ENCODE assay signal across 17 mouse cellular contexts in genomic region chr12:40415312-40415925, GRCm38 (mm10). TPM values are rescaled to one million over a fixed set of nuclear protein-coding genes. Genes with fewer than 3 reads are reported as not detected.
A peak's percentile ranks its signal among the peaks of the same experiment; 100 is the strongest.
DNase-seq lines count a peak whose midpoint lies in the region; ATAC-seq and TF ChIP-seq lines count a peak whose summit lies in the region.
"Had no signal": no experiment of that assay in that cellular context is flagged by ENCODE, and none has a peak within 500 bp of the region (broad histone marks: within the 10 kb centered on the region; RNA-seq: fewer than 3 reads in every experiment).

No protein-coding gene starts in this region.

- no peak for ATAC-seq in hindbrain, embryonic 12.5 days (ENCODE audit: low FRiP score)
- no peak; the same call in 1 of the 2 replicates for ATAC-seq in hindbrain, embryonic 11.5 days (ENCODE audit: low FRiP score)
- ATAC-seq: intestine, embryonic 16.5 days; liver, embryonic 12.5 days had no signal

- peak; percentile 48 to 87 for DNase-seq in adrenal gland, adult (ENCODE audit: inconsistent age in 2 of 2, low spot score in 1 of 2)
- DNase-seq in adrenal gland, adult 18-20 months (ENCODE audit: low spot score in 2 of 2): no peak
- DNase-seq in hindbrain, embryonic 11.5 days (ENCODE audit: low spot score): no peak
- no peak for DNase-seq in testis, postnatal 10 days (ENCODE audit: low spot score)
- no peak for DNase-seq in right cerebral cortex, postnatal 25 days
- DNase-seq: cerebellum, adult 18-20 months; gastrocnemius, postnatal 10 days; thymus, postnatal 14 days had no signal

- no peaks in the 10 kb centered on the region for H3K9me3 ChIP-seq in hindbrain, embryonic 12.5 days (replicated peaks)
- no peaks in the 10 kb centered on the region for H3K9me3 ChIP-seq in hindbrain, embryonic 11.5 days (ENCODE audit: control insufficient read depth, low read length)
- H3K9me3 ChIP-seq: heart, embryonic 13.5 days; liver, embryonic 12.5 days had no signal

- H3K4me1 ChIP-seq in hindbrain, embryonic 12.5 days: peaks cover 9% of the 10 kb centered on the region; the same call in 1 of the 2 replicates
- 0 out of 2 replicates have a peak, but pooled peaks cover 2% of the 10 kb centered on the region for H3K4me1 ChIP-seq in hindbrain, embryonic 11.5 days (replicated peaks; ENCODE audit: control insufficient read depth, insufficient read depth, low read length)
- H3K4me1 ChIP-seq in testis, adult 2 months (ENCODE audit: control insufficient read depth, insufficient read depth, low read length): peaks cover 2% of the 10 kb centered on the region
- peaks cover 2% of the 10 kb centered on the region; the same call in 1 of the 2 replicates for H3K4me1 ChIP-seq in olfactory bulb, adult 2 months (ENCODE audit: control insufficient read depth, insufficient read depth, low read length)
- H3K4me1 ChIP-seq: liver, embryonic 12.5 days had no signal

- no peak overlapping the region for H3K4me2 ChIP-seq in hindbrain, embryonic 12.5 days (replicated peaks)
- no peak overlapping the region for H3K4me2 ChIP-seq in hindbrain, embryonic 11.5 days (replicated peaks; ENCODE audit: low read depth, low read length)
- H3K4me2 ChIP-seq: heart, embryonic 13.5 days; liver, embryonic 12.5 days had no signal

- WGBS in hindbrain, embryonic 12.5 days: 68% methylated on average over 8 of the region's 8 CpGs
- 73% methylated on average over 8 of the region's 8 CpGs for WGBS in hindbrain, embryonic 11.5 days
- 28% methylated on average over 8 of the region's 8 CpGs for WGBS in olfactory bulb, adult 2 months

- H3K27me3 ChIP-seq in hindbrain, embryonic 12.5 days: no peaks in the 10 kb centered on the region
- H3K27me3 ChIP-seq in hindbrain, embryonic 11.5 days (ENCODE audit: control insufficient read depth, insufficient read depth, low read length): no peaks in the 10 kb centered on the region
- no peaks in the 10 kb centered on the region for H3K27me3 ChIP-seq in testis, adult 2 months (ENCODE audit: control insufficient read depth, insufficient read depth, low read length)
- H3K27me3 ChIP-seq: heart, embryonic 13.5 days; liver, embryonic 12.5 days had no signal

- TF ChIP-seq CTCF in testis, adult 2 months (IDR thresholded peaks at IDR 0.05; ENCODE audit: control insufficient read depth, insufficient read depth, insufficient replicate concordance, low read depth, low read length): no peak
- TF ChIP-seq CTCF in olfactory bulb, adult 2 months (IDR thresholded peaks at IDR 0.05; ENCODE audit: insufficient read depth, low read depth, low read length): no peak

- peak overlapping the region; percentile 18; the same call in 1 of the 2 replicates for H3K27ac ChIP-seq in hindbrain, embryonic 12.5 days
- no peak overlapping the region for H3K27ac ChIP-seq in hindbrain, embryonic 11.5 days (ENCODE audit: low read depth, low read length)
- H3K27ac ChIP-seq in testis, adult 2 months (ENCODE audit: control insufficient read depth, insufficient read depth, low read depth, low read length): no peak overlapping the region
- H3K27ac ChIP-seq in olfactory bulb, adult 2 months (ENCODE audit: insufficient read depth, low read depth, low read length): peak overlapping the region; percentile 96
- H3K27ac ChIP-seq: heart, embryonic 13.5 days; liver, embryonic 12.5 days; macrophage had no signal

- no peak for TF ChIP-seq POLR2A in testis, adult 2 months (IDR thresholded peaks at IDR 0.05; ENCODE audit: control insufficient read depth, low read depth, low read length)
- no peak for TF ChIP-seq POLR2A in olfactory bulb, adult 2 months (IDR thresholded peaks at IDR 0.05; ENCODE audit: insufficient read depth, low read depth, low read length)

- H3K4me3 ChIP-seq in hindbrain, embryonic 12.5 days: no peak overlapping the region
- H3K4me3 ChIP-seq in hindbrain, embryonic 11.5 days (ENCODE audit: low read depth, low read length): no peak overlapping the region
- peak overlapping the region; percentile 66; the same call in 1 of the 2 replicates for H3K4me3 ChIP-seq in testis, adult 2 months (ENCODE audit: control insufficient read depth, low read depth, low read length)
- no peak overlapping the region for H3K4me3 ChIP-seq in olfactory bulb, adult 2 months (ENCODE audit: insufficient read depth, low read depth, low read length)
- H3K4me3 ChIP-seq: erythroblast, embryonic 14.5 days; heart, embryonic 13.5 days; liver, embryonic 12.5 days; myocyte had no signal

- no peak overlapping the region for H3K9ac ChIP-seq in hindbrain, embryonic 12.5 days
- no peak overlapping the region for H3K9ac ChIP-seq in hindbrain, embryonic 11.5 days (ENCODE audit: low read depth, low read length)
- H3K9ac ChIP-seq: heart, embryonic 13.5 days; liver, embryonic 12.5 days had no signal

- no peaks in the 10 kb centered on the region for H3K36me3 ChIP-seq in hindbrain, embryonic 12.5 days
- no peaks in the 10 kb centered on the region for H3K36me3 ChIP-seq in hindbrain, embryonic 11.5 days (ENCODE audit: control insufficient read depth, insufficient read depth, low read length)
- no peaks in the 10 kb centered on the region for H3K36me3 ChIP-seq in testis, adult 2 months (ENCODE audit: control insufficient read depth, insufficient read depth, low read length)
- H3K36me3 ChIP-seq: liver, embryonic 12.5 days had no signal

RNA-seq across cellular contexts. Expression of gene Zfp277, which starts 30.3 kb away (rescaled TPM):
- total RNA-seq in adrenal gland, adult 18-20 months (2021): 10 to 100 TPM; 11.6 to 15.2 TPM
- 32.3 and 33.8 TPM in 2 replicates for polyA plus RNA-seq in hindbrain, embryonic 12.5 days (2016; fragmentation: Nextera tagmentation; extraction: Ambion mirVana)
- 42.3 and 46.2 TPM in 2 replicates for polyA plus RNA-seq in hindbrain, embryonic 11.5 days (2014; fragmentation: Nextera tagmentation; extraction: Ambion mirVana)
- 2.4 and 3.2 TPM in 2 replicates for polyA plus RNA-seq in testis, adult 2 months (2012; rRNA removed)
- polyA plus RNA-seq in olfactory bulb, adult 2 months (2012; ENCODE audit: insufficient read depth, insufficient read length, low replicate concordance, missing spikeins): not detected in 2 replicates

RNA-seq across cellular contexts. Expression of gene Dock4, which starts 30.3 kb away (rescaled TPM):
- 10 to 100 TPM; 14.0 to 16.3 TPM for total RNA-seq in adrenal gland, adult 18-20 months (2021)
- polyA plus RNA-seq in hindbrain, embryonic 12.5 days (2016; fragmentation: Nextera tagmentation; extraction: Ambion mirVana): 42.5 and 45.0 TPM in 2 replicates
- 19.8 and 29.4 TPM in 2 replicates for polyA plus RNA-seq in hindbrain, embryonic 11.5 days (2014; fragmentation: Nextera tagmentation; extraction: Ambion mirVana)
- polyA plus RNA-seq in testis, adult 2 months (2012; rRNA removed): 0.56 and 0.59 TPM in 2 replicates
- polyA plus RNA-seq in olfactory bulb, adult 2 months (2012; ENCODE audit: insufficient read depth, insufficient read length, low replicate concordance, missing spikeins): not detected in 2 replicates

Comparison
In these comparisons a context has a peak if more than half of its experiments do, and no peak if none do; other contexts are left out.
1. DNase-seq: peak in adrenal gland, adult (2 of 2); none in adrenal gland, adult 18-20 months (0 of 2), hindbrain, embryonic 11.5 days (single experiment), testis, postnatal 10 days (single experiment) and right cerebral cortex, postnatal 25 days (single experiment).
2. H3K27ac ChIP-seq: peak in hindbrain, embryonic 12.5 days (single experiment) and olfactory bulb, adult 2 months (single experiment); none in hindbrain, embryonic 11.5 days (single experiment) and testis, adult 2 months (single experiment).